Mouse (Mus musculus): ENCODE measurements around the gene Mettl6. TPM values are rescaled to one million over a fixed set of nuclear protein-coding genes. Genes with fewer than 3 reads are reported as not detected.

The Mettl6 gene
- polyA plus RNA-seq, 1 experiment from 2014 or later = 85.1 TPM

DNA sequence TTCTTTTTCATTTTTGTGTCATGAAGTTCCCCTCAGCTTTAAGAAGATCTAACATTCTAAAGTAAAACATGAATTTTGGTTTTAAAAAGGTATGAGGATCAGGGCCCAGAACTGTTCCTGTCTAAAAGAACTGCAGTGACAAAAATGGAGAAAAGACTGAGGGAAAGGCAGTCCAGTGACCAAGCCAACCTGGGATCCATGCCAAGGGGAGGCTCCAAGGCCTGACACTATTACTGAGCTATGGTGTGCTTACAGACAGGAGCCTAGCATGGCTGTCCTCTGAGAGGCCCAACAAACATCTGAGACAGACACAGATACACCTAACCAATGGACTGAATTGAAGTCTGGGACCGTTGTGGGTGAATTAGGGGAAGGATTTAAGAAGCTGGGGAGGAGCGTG, 15.1 kb upstream of the Mettl6 start:
- H3K36me3 ChIP-seq = peaks cover 60% of the 10 kb centered on the region
- no peak for ATAC-seq (ENCODE audit: insufficient number of reproducible peaks, insufficient read depth, low FRiP score, low TSS enrichment, low read depth)
- no peak overlapping the region for H3K4me3 ChIP-seq (replicated peaks)
- no peak overlapping the region for H3K9ac ChIP-seq (replicated peaks)
- no peak overlapping the region for H3K4me2 ChIP-seq
- H3K9me3 ChIP-seq = peaks cover 13% of the 10 kb centered on the region; the same call in 1 of the 2 replicates
- no peak overlapping the region for H3K27ac ChIP-seq
- no peaks in the 10 kb centered on the region for H3K4me1 ChIP-seq (replicated peaks)
- no peaks in the 10 kb centered on the region for H3K27me3 ChIP-seq
- WGBS = 93% methylated on average over 2 of the region's 2 CpGs

DNA sequence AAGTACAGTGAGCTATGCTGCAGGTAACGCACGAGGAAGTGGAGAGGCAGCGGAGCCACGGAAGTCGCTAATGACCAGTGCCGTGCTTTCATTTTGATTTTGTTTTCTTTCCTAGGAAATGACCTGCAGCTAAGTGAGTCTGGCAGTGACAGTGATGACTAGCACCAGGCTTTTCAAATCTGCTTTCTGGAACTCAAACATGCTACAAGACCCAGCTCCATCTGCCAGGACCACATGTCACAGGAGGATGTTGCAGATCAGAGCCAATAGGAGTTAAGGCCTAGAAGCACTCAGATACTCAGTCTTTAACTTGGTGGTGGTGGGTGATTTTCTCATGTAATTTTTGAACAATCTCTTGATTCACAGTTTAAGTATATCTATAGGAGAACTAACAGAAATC, 11.6 kb upstream of the Mettl6 start:
- no peaks in the 10 kb centered on the region for H3K9me3 ChIP-seq
- no peak overlapping the region for H3K4me3 ChIP-seq (replicated peaks)
- 94% methylated on average over 6 of the region's 6 CpGs for WGBS
- peaks cover 91% of the 10 kb centered on the region for H3K36me3 ChIP-seq
- H3K9ac ChIP-seq (replicated peaks) = no peak overlapping the region
- no peaks in the 10 kb centered on the region for H3K4me1 ChIP-seq (replicated peaks)
- no peaks in the 10 kb centered on the region for H3K27me3 ChIP-seq
- no peak overlapping the region for H3K27ac ChIP-seq
- H3K4me2 ChIP-seq = no peak overlapping the region
- no peak for ATAC-seq (ENCODE audit: insufficient number of reproducible peaks, insufficient read depth, low FRiP score, low TSS enrichment, low read depth)

DNA sequence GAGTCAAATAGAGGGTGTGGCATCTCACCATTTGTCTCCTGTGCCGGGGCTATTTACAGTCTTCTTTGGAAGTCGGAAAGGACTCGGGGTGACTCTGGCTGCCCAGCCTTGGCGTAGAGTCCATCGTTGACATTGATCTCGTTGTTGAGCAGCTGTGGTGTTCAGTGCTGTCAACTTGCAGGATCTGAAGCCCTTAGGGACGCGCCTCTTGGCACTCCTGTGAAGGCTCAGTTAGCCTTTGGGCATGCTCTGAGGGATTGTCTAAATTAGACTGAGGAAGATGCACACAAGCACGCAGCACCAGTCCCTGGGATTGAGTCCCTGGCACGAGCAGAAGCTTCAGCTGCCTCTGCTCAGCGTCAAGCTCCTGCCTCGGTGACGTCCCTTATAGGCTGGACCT, 8.6 kb upstream of the Mettl6 start:
- no peak overlapping the region for H3K4me2 ChIP-seq
- no peak overlapping the region for H3K27ac ChIP-seq
- no peaks in the 10 kb centered on the region for H3K4me1 ChIP-seq (replicated peaks)
- H3K27me3 ChIP-seq = no peaks in the 10 kb centered on the region
- H3K9me3 ChIP-seq = no peaks in the 10 kb centered on the region
- no peak overlapping the region for H3K9ac ChIP-seq (replicated peaks)
- WGBS = 95% methylated on average over 13 of the region's 13 CpGs
- H3K4me3 ChIP-seq (replicated peaks) = no peak overlapping the region
- H3K36me3 ChIP-seq = peaks cover 97% of the 10 kb centered on the region
- ATAC-seq (ENCODE audit: insufficient number of reproducible peaks, insufficient read depth, low FRiP score, low TSS enrichment, low read depth) = no peak

DNA sequence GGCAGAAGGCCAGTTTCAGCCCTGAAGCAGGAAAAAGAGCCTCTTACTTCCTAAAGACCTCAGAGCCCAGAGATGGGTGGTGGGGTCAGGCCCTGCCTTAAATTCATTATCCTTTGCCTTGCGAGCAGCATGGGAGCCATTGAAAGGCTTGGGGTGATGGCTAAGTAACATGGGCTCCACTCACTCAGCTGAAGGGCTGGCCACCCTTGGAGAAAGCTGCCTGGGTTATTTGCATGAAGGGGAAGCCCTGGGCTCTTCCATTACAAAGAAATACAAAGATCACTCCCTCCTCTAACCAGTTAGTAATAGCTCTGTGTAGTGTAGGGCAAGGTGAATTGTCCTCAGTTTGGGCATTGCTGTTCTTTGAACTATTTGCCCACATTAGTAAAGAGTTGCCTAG, 4.7 kb upstream of the Mettl6 start:
- no peak overlapping the region for H3K9ac ChIP-seq (replicated peaks)
- H3K9me3 ChIP-seq = no peaks in the 10 kb centered on the region
- peaks cover 12% of the 10 kb centered on the region for H3K4me1 ChIP-seq (replicated peaks)
- H3K27ac ChIP-seq = no peak overlapping the region
- ATAC-seq (ENCODE audit: insufficient number of reproducible peaks, insufficient read depth, low FRiP score, low TSS enrichment, low read depth) = no peak
- no peaks in the 10 kb centered on the region for H3K27me3 ChIP-seq
- WGBS = 88% methylated on average over 1 of the region's 1 CpGs
- H3K4me3 ChIP-seq (replicated peaks) = no peak overlapping the region
- peaks cover 65% of the 10 kb centered on the region for H3K36me3 ChIP-seq
- no peak overlapping the region for H3K4me2 ChIP-seq

DNA sequence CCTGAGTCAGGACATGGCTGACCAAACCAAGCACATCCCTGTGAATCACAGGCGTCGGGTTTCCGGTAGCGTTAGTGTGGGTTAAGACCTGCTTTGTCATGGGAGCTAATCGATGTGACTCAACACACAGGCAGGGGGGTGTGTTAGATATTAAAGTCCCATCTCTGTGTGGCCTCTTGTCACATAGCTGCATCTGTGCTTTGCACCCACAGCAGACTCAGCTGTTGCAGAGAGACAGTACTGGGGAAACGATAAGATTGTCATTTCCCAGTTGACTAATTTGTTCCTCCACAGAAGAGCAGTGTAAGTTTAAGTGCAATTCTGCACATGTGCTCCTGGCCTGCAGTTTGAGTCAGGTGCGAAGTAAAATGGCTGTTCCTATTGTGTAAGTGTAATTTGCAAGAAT, 1.4 kb upstream of the Mettl6 start:
- H3K4me3 ChIP-seq (replicated peaks) = peak overlapping the region; percentile 87
- 53% methylated on average over 7 of the region's 7 CpGs for WGBS
- H3K4me2 ChIP-seq = peak overlapping the region; percentile 91
- H3K27me3 ChIP-seq = no peaks in the 10 kb centered on the region
- H3K9me3 ChIP-seq = no peaks in the 10 kb centered on the region
- no peak for ATAC-seq (ENCODE audit: insufficient number of reproducible peaks, insufficient read depth, low FRiP score, low TSS enrichment, low read depth)
- H3K27ac ChIP-seq = no peak overlapping the region
- H3K4me1 ChIP-seq (replicated peaks) = peaks cover 22% of the 10 kb centered on the region
- peaks cover 51% of the 10 kb centered on the region for H3K36me3 ChIP-seq
- peak overlapping the region; percentile 87 for H3K9ac ChIP-seq (replicated peaks)

DNA sequence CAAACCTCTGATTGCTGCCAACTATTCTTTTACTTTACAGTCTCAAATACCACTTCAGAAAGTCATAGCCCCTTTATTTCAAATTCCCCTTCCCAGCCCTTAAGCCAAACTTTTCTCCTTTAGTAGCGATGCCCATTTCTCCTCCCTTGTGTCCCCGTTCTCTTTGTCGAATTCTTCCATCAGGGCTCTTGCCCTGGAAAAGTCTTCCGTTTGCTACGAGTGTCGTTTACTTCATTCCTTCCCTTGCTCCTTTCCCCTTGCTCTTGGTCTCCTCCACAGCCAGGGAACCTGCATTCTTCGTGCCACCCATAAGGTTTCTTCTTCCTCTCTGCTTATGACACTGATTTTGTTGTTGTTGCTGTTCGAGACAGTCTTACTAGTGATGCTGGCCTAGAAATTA, 698 bp upstream of the Mettl6 start:
- H3K4me2 ChIP-seq = peak overlapping the region; percentile 91
- H3K27me3 ChIP-seq = no peaks in the 10 kb centered on the region
- H3K4me1 ChIP-seq (replicated peaks) = peaks cover 22% of the 10 kb centered on the region
- 5% methylated on average over 8 of the region's 8 CpGs for WGBS
- no peaks in the 10 kb centered on the region for H3K9me3 ChIP-seq
- H3K4me3 ChIP-seq (replicated peaks) = peak overlapping the region; percentile 87
- H3K36me3 ChIP-seq = peaks cover 50% of the 10 kb centered on the region
- peak overlapping the region; percentile 87 for H3K9ac ChIP-seq (replicated peaks)
- H3K27ac ChIP-seq = peak overlapping the region; percentile 93
- no peak for ATAC-seq (ENCODE audit: insufficient number of reproducible peaks, insufficient read depth, low FRiP score, low TSS enrichment, low read depth)

DNA sequence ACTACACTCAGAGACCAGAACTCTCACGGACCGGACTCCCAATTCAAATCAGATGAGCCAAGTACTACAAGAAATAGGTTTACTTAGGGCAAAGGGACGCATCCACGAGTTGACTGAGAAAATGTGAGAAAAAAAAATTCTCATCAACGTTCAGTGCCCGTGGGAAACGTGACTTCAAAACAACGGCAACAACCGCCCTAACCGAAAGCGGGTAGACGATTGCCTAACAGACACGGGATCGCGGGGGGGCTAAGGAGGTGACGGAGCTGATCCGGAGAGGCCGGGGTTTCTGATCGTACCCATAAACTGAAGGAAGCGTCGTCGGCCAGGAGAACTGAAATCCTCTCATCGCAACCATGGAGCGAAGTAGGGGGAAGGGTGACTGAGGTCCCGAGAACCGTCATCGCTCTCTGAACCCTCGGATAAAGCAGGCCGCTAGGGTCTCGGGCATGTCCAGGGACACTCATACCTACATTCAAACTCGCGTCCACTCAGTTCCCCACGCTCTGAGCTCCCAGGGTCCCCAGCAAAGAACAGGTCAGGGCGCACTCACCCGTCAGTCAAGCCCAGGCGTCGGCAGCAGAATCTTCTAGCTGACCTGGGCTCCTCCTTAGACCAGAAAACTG, 378 bp downstream of the Mettl6 start, which contains the start of gene Eaf1:
Gene Eaf1 (plus strand): TSS at position 51 of the 626 bp plus-strand sequence.
- Histone ChIP-seq H3K9me3 (no peaks in the 10 kb centered on the region), H3K4me1 (replicated peaks) (peaks cover 22% of the 10 kb centered on the region), H3K27ac (peak within 1 kb of the TSS; percentile 93), H3K36me3 (peaks cover 49% of the 10 kb centered on the region), H3K27me3 (no peaks in the 10 kb centered on the region), H3K4me3 (replicated peaks) (peak within 1 kb of the TSS; percentile 87), H3K9ac (replicated peaks) (peak within 1 kb of the TSS; percentile 87), H3K4me2 (peak within 1 kb of the TSS; percentile 91)
- 1% methylated on average over 37 of the region's 37 CpGs for WGBS
- peak; percentile 31; the same call in 1 of the 2 replicates for ATAC-seq (ENCODE audit: insufficient number of reproducible peaks, insufficient read depth, low FRiP score, low TSS enrichment, low read depth)

DNA sequence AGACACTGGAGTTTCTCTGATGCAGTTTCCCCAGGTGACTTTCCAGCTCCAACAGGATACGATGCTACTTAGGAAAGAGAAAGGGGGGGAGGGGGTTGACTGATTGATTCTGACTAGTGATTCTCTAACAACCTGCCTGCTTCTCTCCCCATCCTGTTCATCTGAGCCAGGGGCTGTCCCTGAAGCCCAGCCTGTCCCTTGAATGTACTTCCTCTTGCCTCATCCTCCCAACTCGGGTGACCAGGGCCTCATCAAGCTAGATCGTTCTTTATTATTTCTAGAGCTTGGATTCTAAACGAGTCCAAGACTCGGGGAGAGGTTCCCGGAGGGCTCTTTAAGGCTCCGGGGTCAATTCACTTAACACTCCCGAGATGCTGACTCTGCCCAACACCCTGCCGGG, 939 bp downstream of the Mettl6 start:
- WGBS = 35% methylated on average over 9 of the region's 9 CpGs
- no peak for ATAC-seq (ENCODE audit: insufficient number of reproducible peaks, insufficient read depth, low FRiP score, low TSS enrichment, low read depth)
- Histone ChIP-seq H3K27me3 (no peaks in the 10 kb centered on the region), H3K4me1 (replicated peaks) (peaks cover 22% of the 10 kb centered on the region), H3K4me2 (peak overlapping the region; percentile 91), H3K9ac (replicated peaks) (peak overlapping the region; percentile 87), H3K4me3 (replicated peaks) (peak overlapping the region; percentile 87), H3K36me3 (peaks cover 49% of the 10 kb centered on the region), H3K9me3 (no peaks in the 10 kb centered on the region), H3K27ac (no peak overlapping the region)

DNA sequence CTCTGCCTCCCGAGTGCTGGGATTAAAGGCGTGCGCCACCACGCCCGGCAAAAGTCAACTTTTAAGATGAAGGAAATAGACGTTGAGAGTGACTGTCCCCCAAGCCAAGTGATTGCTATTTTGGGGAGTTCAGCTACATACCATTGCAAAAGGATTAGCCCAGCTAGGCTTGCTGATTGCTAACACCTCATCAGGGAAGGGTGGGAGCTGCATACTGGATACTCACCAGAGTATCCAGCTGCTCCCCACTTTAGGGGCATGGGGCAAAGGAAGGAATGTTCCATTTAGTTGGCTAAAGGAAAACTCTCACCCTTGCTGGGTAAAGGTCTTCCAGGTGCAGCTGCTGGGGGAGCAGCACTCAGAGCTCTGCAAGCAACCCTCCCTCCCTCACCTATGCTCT, 6.8 kb downstream of the Mettl6 start:
- 91% methylated on average over 6 of the region's 6 CpGs for WGBS
- no peak for ATAC-seq (ENCODE audit: insufficient number of reproducible peaks, insufficient read depth, low FRiP score, low TSS enrichment, low read depth)
- H3K4me3 ChIP-seq (replicated peaks) = no peak overlapping the region
- H3K36me3 ChIP-seq = peaks cover 93% of the 10 kb centered on the region
- no peak overlapping the region for H3K9ac ChIP-seq (replicated peaks)
- no peak overlapping the region for H3K4me2 ChIP-seq
- H3K27me3 ChIP-seq = no peaks in the 10 kb centered on the region
- no peaks in the 10 kb centered on the region for H3K9me3 ChIP-seq
- H3K27ac ChIP-seq = no peak overlapping the region
- no peaks in the 10 kb centered on the region; the same call in 1 of the 2 replicates for H3K4me1 ChIP-seq (replicated peaks)

DNA sequence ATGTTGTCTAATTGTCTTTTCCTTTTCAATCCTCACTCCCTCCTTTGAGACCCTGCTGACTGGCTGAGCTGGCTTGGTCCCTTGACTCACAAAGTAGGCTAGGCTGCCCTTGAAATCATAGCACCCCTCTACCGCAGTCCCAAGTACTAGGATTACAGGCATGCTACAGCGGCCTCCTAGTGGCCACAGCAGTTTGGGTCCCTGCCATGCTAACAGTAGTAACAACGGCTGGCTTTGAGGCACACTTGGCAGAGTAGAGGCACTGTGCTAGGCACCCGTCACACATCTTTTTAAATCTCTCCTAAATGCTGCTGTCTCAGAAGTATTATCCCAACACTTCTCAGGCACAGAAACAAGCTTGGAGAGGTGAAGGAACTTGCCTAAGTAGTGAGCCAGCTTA, 8.4 kb downstream of the Mettl6 start:
- Histone ChIP-seq H3K9ac (replicated peaks) (no peak overlapping the region), H3K4me3 (replicated peaks) (no peak overlapping the region), H3K36me3 (peaks cover 94% of the 10 kb centered on the region), H3K27ac (no peak overlapping the region), H3K4me1 (replicated peaks) (no peaks in the 10 kb centered on the region), H3K9me3 (no peaks in the 10 kb centered on the region), H3K27me3 (no peaks in the 10 kb centered on the region), H3K4me2 (no peak overlapping the region)
- no peak for ATAC-seq (ENCODE audit: insufficient number of reproducible peaks, insufficient read depth, low FRiP score, low TSS enrichment, low read depth)
- 90% methylated on average over 4 of the region's 4 CpGs for WGBS

DNA sequence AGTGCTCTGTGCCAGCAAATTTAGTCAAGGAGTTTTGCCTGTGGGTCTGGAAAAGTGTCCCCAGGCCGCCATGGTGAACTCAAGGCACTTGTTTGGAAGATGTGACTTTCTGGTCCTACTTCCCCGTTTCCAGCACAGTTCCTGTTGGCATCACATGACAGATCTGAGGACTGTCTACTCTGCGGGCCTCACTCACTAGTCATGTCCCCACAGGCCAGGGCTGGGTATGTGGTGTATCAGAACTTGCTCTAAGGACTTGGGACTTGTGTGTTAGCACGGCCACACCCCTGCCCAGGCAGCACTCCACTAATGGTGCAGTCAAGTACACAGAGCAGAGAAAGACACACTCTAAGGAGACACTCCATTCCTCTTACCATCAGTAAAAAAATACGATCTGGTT, 12.4 kb downstream of the Mettl6 start:
- no peaks in the 10 kb centered on the region for H3K4me1 ChIP-seq (replicated peaks)
- no peak overlapping the region for H3K27ac ChIP-seq
- peaks cover 96% of the 10 kb centered on the region for H3K36me3 ChIP-seq
- no peak for ATAC-seq (ENCODE audit: insufficient number of reproducible peaks, insufficient read depth, low FRiP score, low TSS enrichment, low read depth)
- no peak overlapping the region for H3K4me3 ChIP-seq (replicated peaks)
- H3K9ac ChIP-seq (replicated peaks) = no peak overlapping the region
- WGBS = 90% methylated on average over 5 of the region's 5 CpGs
- H3K27me3 ChIP-seq = no peaks in the 10 kb centered on the region
- no peak overlapping the region for H3K4me2 ChIP-seq
- no peaks in the 10 kb centered on the region for H3K9me3 ChIP-seq

DNA sequence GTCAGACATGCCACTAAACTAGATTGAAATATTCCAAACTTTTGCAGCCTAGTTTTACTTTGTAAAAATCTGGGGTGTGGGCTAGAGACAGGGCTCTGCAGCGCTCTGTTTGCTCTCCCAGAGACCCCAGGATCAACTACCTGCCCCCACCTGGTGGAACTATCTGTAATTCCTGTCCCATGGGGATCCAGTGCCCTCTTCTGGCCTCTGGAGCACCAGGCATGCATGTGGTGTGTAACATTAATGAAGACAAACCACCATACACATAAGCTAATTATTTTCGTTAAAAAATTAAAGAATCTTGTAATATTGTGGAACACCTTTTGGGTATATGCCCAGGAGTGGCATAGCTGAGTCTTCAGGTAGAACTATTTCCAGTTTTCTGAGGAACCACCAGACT, 21.5 kb downstream of the Mettl6 start:
- no peak for ATAC-seq (ENCODE audit: insufficient number of reproducible peaks, insufficient read depth, low FRiP score, low TSS enrichment, low read depth)

More for the DNA sequence above, 21.5 kb downstream of the Mettl6 start:
- no peak overlapping the region for H3K4me2 ChIP-seq
- H3K27ac ChIP-seq = no peak overlapping the region
- H3K27me3 ChIP-seq = no peaks in the 10 kb centered on the region
- H3K36me3 ChIP-seq = peaks cover 8% of the 10 kb centered on the region
- H3K9me3 ChIP-seq = no peaks in the 10 kb centered on the region; the same call in 1 of the 2 replicates
- H3K9ac ChIP-seq (replicated peaks) = no peak overlapping the region
- no peaks in the 10 kb centered on the region for H3K4me1 ChIP-seq (replicated peaks)
- no peak overlapping the region for H3K4me3 ChIP-seq (replicated peaks)
- WGBS = 86% methylated on average over 2 of the region's 2 CpGs

Measured in limb, embryonic 12.5 days (tissue).